Mouse (Mus musculus): ENCODE results near the gene Eva1c. TPM values are rescaled to one million over a fixed set of nuclear protein-coding genes. Genes with fewer than 3 reads are reported as not detected.

Eva1c gene
- polyA plus RNA-seq, 1 experiment = 2.2 TPM

DNA sequence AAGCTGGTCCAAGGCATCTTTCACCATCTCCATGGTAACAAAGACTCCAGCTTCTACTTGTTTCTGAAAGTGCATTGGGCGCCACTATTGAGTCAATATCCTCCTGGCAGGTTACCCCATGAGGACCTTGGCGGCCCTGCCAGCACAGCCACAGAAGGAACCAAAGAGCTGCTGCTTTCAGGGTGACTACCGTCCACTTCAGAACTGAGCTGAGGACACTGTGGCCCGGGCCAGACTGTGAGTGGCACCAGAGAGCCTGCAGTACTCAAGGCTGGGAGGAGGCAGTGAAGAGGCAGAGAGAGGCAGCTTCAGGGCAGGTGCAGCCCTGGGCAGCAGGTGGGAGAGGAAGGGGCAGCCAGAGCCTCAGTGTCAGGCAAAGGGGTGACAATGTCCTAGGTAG, 100.9 kb downstream of the Eva1c start:
- no peak for DNase-seq (ENCODE audit: low read depth)
- no peak for TF ChIP-seq POLR2A (IDR thresholded peaks at IDR 0.05; ENCODE audit: borderline replicate concordance, extremely low read depth, insufficient read depth, insufficient read length, poor library complexity, severe bottlenecking)
- no peak for TF ChIP-seq CTCF (IDR thresholded peaks at IDR 0.05; ENCODE audit: borderline replicate concordance, extremely low read depth, insufficient read depth, insufficient read length)

DNA sequence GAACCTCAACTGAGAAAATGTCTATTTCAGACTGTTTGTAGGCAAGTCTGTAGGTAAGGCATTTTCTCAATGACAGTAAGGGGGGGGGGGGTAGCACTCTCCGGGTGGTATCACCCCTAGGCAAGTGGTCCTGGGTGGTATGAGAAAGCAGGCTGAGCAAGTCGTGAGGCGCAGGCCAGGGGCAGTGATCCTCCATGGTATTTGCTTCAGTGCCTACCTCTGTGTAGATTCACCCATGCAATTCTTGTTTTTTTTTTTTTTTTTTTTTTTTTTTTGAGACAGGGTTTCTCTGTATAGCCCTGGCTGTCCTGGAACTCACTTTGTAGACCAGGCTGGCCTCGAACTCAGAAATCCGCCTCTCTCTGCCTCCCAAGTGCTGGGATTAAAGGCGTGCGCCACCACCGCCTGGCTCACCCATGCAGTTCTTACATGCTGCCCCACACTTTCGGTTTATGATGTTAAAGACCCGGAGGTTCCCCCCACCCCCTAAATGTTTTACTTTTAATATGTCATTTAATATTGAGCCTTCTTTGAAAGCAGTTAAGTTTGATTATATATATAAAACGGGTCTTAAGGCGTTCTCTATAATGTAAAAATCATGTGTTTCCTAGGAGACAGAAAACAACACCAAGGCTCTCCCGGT, 107.1 kb downstream of the Eva1c start:
- TF ChIP-seq POLR2A (IDR thresholded peaks at IDR 0.05; ENCODE audit: borderline replicate concordance, extremely low read depth, insufficient read depth, insufficient read length, poor library complexity, severe bottlenecking) (no peak), CTCF (IDR thresholded peaks at IDR 0.05; ENCODE audit: borderline replicate concordance, extremely low read depth, insufficient read depth, insufficient read length) (no peak)
- DNase-seq (ENCODE audit: low read depth) = no peak

DNA sequence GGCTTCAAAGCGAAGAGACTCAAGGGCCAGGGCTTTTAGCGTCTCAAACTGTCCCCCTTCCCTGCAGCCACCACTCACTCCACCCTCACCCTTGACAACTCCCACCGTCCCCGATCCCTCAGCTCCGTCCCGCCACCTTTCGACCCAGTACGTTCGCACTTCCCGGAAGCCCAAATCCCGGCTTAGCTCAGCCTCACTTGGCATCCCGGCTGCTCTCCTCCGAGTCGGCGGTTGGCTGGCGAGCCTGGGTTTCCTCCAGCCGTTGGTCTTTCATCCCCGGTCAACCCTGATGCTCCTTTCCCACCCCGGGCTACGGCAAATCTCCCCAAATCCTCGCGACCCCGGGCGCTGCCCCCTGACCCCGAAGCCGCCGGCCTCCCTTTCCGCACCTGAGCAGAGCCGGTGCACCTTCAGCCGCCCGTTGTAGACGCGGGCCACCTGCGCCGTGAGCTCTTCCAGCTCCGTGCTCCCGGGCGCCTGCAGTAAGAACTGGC, 107.7 kb downstream of the Eva1c start:
- no peak for TF ChIP-seq POLR2A (IDR thresholded peaks at IDR 0.05; ENCODE audit: borderline replicate concordance, extremely low read depth, insufficient read depth, insufficient read length, poor library complexity, severe bottlenecking)
- no peak for TF ChIP-seq CTCF (IDR thresholded peaks at IDR 0.05; ENCODE audit: borderline replicate concordance, extremely low read depth, insufficient read depth, insufficient read length)

DNA sequence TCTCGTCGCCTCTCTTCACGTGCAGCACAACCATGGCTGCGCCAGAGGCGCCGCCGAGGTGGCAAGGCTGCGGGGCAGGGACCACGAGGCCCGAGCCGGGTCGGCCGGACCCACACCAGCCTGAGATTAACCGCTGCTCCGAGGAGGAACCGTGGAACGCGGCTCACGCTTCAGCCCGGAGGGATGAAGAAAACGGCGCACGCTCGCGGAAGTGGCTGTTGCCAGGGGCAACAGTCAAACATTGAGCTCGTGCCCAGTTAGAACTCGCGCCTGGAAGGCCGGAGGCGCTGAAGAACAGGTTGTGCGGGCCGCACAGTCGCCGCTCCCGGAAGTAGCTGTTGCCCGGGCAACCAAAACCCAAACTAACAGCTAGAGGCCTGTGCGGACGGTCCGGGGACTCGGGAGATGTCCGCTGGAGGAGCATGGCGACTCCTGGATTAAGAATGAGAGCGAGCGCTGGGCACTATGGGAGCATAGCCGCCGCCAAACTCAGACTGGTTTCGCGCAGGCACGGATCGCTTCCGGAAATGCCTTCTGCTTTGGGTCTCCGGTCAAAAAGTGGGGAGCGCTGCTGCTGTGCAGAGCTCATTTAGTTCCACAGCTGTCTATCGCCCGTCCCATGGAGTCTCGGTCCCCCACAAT, 108.3 kb downstream of the Eva1c start, which contains the start of gene Cfap298:
Gene Cfap298, minus strand, starts transcription at position 428 of the 642 bp plus-strand sequence.
- DNase-seq (ENCODE audit: low read depth) = peak; percentile 99
- TF ChIP-seq POLR2A (IDR thresholded peaks at IDR 0.05; ENCODE audit: borderline replicate concordance, extremely low read depth, insufficient read depth, insufficient read length, poor library complexity, severe bottlenecking) (0 out of 2 replicates have a peak, but pooled peaks have one; percentile 51), CTCF (IDR thresholded peaks at IDR 0.05; ENCODE audit: borderline replicate concordance, extremely low read depth, insufficient read depth, insufficient read length) (no peak)

More for the DNA sequence above, 107.7 kb downstream of the Eva1c start:
- DNase-seq (ENCODE audit: low read depth) = peak; percentile 77

DNA sequence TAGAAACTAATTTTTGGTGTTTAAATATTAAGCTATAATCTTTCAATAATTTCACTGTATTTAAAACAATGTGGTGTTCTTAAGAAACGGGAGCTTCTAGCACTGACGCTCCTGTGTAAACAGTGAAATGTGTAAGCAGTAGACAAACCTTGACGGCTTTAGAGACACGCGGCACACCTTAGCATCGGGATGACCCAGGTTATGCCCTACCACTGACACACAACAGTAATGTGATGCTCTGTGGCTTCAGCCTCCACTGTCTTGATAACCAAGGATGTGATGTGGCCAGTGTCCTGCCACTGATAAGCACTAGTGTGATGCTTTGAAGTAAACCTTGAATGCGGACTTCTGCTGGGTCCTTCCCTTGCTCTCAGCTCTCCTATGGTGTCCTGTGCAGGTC, 114.7 kb downstream of the Eva1c start:
- no peak for TF ChIP-seq POLR2A (IDR thresholded peaks at IDR 0.05; ENCODE audit: borderline replicate concordance, extremely low read depth, insufficient read depth, insufficient read length, poor library complexity, severe bottlenecking)
- TF ChIP-seq CTCF (IDR thresholded peaks at IDR 0.05; ENCODE audit: borderline replicate concordance, extremely low read depth, insufficient read depth, insufficient read length) = no peak
- no peak for DNase-seq (ENCODE audit: low read depth)

DNA sequence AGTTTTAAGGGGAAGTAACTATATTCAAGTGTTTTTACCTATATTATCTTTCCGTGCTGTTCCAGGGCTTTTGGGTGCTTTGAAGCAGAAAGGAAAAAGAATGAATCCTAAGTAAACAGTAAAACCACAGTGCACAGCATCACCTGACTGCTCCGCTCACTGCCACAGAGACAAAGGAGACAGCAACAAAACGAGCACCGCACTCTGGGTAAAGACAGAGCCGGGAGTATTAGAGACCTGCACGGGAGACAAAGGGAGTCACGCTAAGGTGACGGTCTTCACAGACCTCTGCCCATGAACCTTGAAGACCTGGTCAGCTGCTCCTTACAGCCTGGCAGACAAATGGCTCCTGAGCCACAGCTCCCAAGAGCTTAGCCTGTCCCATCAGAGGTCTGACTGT, 120.5 kb downstream of the Eva1c start:
- DNase-seq (ENCODE audit: low read depth) = no peak
- TF ChIP-seq POLR2A (IDR thresholded peaks at IDR 0.05; ENCODE audit: borderline replicate concordance, extremely low read depth, insufficient read depth, insufficient read length, poor library complexity, severe bottlenecking) = no peak
- TF ChIP-seq CTCF (IDR thresholded peaks at IDR 0.05; ENCODE audit: borderline replicate concordance, extremely low read depth, insufficient read depth, insufficient read length) = no peak

DNA sequence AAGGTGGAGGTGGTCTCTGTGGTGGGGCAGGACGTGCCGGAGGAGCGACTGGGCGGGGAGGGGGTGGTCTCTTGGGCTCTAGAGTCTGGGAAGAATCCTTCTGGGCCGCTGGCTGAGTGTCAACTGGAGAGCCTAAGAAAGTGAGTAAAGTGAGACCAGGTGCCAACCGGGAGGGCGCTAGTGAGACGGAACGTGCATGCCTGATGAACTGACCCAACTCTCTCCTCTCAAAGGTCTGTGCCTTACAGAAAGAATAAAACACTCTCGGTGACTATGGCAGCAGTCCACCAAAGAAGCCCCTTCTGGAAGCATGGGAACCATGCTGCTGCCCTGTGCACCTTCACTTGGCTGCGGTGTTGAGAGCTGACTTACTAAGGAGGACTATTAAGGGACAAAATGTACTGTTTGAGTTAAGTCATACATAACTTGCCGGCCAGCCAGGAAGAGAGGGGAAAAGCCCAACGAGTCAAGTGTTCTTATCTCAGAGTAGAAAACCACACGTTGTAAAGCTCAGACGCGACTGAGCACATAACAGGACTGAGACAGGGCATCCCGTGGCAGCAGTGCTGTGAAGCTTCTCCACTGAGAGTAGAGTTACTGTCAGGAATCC, 123.9 kb downstream of the Eva1c start:
- TF ChIP-seq POLR2A (IDR thresholded peaks at IDR 0.05; ENCODE audit: borderline replicate concordance, extremely low read depth, insufficient read depth, insufficient read length, poor library complexity, severe bottlenecking) (no peak), CTCF (IDR thresholded peaks at IDR 0.05; ENCODE audit: borderline replicate concordance, extremely low read depth, insufficient read depth, insufficient read length) (peak; percentile 13; the same call in 1 of the 2 replicates)
- DNase-seq (ENCODE audit: low read depth) = peak; percentile 6

DNA sequence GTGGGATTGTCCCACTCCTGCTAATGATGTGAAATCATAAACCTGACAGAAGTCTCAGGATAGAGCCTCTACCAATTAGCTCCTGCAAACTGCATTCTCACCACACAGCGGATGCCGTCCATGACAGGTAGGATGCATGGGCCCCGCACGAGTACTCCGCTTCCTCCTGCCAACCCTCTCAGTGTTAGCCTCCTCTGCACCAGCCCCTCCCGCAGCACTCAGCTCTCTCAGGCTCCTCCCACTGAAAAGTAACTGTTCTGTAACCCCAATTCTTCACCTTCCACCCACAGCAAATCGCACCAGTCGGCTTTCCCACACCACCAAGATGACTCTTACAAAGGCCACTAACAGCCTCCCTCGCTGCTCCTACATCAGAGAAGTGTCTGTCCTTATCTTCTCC, 126.6 kb downstream of the Eva1c start:
- DNase-seq (ENCODE audit: low read depth) = no peak
- TF ChIP-seq CTCF (IDR thresholded peaks at IDR 0.05; ENCODE audit: borderline replicate concordance, extremely low read depth, insufficient read depth, insufficient read length) (no peak), POLR2A (IDR thresholded peaks at IDR 0.05; ENCODE audit: borderline replicate concordance, extremely low read depth, insufficient read depth, insufficient read length, poor library complexity, severe bottlenecking) (no peak)

DNA sequence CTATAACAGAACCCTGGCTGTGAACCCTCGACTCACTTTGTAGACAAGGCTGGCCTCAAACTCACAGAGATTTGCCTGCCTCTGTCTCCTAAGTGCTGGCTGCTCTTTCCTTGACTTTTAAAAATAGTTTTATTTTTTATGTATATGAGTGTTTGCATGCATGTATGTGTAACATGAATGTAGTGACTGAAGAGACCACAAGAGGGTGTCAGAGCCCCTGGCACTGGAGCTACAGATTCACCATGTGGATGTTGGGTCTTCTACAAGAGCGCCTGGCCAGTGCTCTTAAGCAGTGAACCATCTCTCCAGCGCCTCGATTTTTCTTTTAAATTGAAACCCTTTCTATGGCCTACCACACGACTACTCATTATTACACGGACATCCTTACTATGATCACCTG, 127.3 kb downstream of the Eva1c start:
- TF ChIP-seq POLR2A (IDR thresholded peaks at IDR 0.05; ENCODE audit: borderline replicate concordance, extremely low read depth, insufficient read depth, insufficient read length, poor library complexity, severe bottlenecking) (no peak), CTCF (IDR thresholded peaks at IDR 0.05; ENCODE audit: borderline replicate concordance, extremely low read depth, insufficient read depth, insufficient read length) (peak; percentile 23; the same call in 1 of the 2 replicates)
- peak; percentile 26 for DNase-seq (ENCODE audit: low read depth)

Other genes starting within 250 kb of the Eva1c start
- gene Mis18a, start 99.3 kb upstream of the Eva1c start, polyA plus RNA-seq (2012; rRNA removed) = 25.8 and 42.3 TPM in 2 replicates
- gene Mrap, start 88.5 kb upstream of the Eva1c start, polyA plus RNA-seq (2012; rRNA removed) = 0.09 and 0.15 TPM in 2 replicates
- 8.0 and 9.6 TPM in 2 replicates for gene Urb1, start 16.3 kb upstream of the Eva1c start, polyA plus RNA-seq (2012; rRNA removed)
- gene Cfap298, start 108.4 kb downstream of the Eva1c start, polyA plus RNA-seq (2012; rRNA removed) = 23.0 and 24.4 TPM in 2 replicates
- gene Synj1, start 184.6 kb downstream of the Eva1c start, polyA plus RNA-seq (2012; rRNA removed) = 66.0 and 90.7 TPM in 2 replicates
- gene Paxbp1, start 217.8 kb downstream of the Eva1c start, polyA plus RNA-seq (2012; rRNA removed) = 148 and 160 TPM in 2 replicates

Data from brain, embryonic 14.5 days (tissue).